Mouse (Mus musculus): ENCODE results near the gene Ubr2. TPM values are rescaled to one million over a fixed set of nuclear protein-coding genes. Genes with fewer than 3 reads are reported as not detected.
A peak's percentile ranks its signal among the peaks of the same experiment; 100 is the strongest.

Gene Ubr2
- total RNA-seq, 2 experiments from 2014 or later = 20.3 to 45.3 TPM

GRCm38 (mm10) chr17:46932961-46933360 lies 77.4 kb downstream of the Ubr2 start:
- no peak for ATAC-seq (replicated peaks; ENCODE audit: poor library complexity, severe bottlenecking)

- ATAC-seq (replicated peaks; ENCODE audit: poor library complexity, severe bottlenecking) = no peak
Measured at GRCm38 (mm10) chr17:46929897-46930296, 80.5 kb downstream of the Ubr2 start.

DNA sequence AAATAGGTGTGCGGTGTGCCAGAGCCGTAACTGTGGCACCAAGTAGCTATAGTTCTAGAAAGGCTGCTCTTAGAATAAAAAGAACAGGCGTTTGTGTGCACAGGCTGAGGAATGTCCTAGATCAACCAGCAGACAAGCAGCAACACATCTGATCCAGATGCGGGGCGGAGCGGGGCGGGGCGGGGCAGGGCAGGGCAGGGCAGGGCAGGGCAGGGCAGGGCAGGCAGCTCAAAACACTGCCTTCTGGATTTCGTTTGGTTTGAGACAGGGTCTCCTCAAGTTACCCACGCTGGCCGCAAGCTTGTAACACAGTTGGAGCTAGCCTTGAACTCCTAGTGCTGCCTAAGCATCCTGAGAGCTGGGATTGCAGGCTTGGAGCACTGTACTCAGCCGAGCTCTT lies 81.1 kb downstream of the Ubr2 start:
- no peak for ATAC-seq (replicated peaks; ENCODE audit: poor library complexity, severe bottlenecking)

- no peak for ATAC-seq (replicated peaks; ENCODE audit: poor library complexity, severe bottlenecking)
Measured at GRCm38 (mm10) chr17:46927781-46928180, 82.6 kb downstream of the Ubr2 start.

DNA sequence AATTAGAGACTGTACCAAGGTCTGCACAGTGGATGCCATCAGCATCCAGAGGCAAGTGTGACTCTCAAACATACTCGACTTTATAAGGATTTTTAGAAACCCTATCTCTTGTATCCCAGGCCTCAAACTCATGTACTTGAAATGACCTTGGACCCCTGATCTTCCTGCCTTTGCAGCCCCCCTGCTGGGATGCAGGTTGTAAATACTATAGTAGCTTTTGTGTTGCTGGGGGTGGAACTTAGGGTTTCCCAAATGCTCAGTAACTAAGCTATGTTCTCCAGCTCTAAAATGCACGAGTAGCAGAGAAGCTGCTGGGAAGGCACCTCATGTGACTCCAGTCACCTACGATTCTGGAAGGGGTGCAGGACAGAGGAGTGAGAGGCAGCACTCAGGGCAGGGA lies 83.4 kb downstream of the Ubr2 start:
- no peak for ATAC-seq (replicated peaks; ENCODE audit: poor library complexity, severe bottlenecking)

GRCm38 (mm10) chr17:46926192-46926591 lies 84.2 kb downstream of the Ubr2 start:
- ATAC-seq (replicated peaks; ENCODE audit: poor library complexity, severe bottlenecking) = no peak

DNA sequence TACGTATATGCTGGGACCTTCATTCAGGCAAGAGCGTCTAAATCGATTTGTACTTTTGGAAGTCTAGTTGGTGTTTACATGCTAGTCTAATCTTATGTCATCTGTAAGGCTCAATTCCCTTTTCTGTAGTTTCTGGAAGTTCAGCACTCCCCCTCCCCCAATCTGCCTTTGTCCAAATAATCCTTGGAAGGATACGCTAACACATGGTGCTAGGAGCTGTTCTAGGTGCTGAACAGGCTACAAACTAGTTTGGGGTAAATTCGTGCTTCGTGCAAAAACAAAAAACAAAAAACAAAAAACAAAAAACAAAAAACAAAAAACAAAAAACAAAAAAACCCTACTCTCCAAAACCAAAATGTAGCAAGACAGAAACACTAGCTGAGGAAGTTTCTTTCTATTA lies 89.5 kb downstream of the Ubr2 start:
- ATAC-seq (replicated peaks; ENCODE audit: poor library complexity, severe bottlenecking) = no peak

DNA sequence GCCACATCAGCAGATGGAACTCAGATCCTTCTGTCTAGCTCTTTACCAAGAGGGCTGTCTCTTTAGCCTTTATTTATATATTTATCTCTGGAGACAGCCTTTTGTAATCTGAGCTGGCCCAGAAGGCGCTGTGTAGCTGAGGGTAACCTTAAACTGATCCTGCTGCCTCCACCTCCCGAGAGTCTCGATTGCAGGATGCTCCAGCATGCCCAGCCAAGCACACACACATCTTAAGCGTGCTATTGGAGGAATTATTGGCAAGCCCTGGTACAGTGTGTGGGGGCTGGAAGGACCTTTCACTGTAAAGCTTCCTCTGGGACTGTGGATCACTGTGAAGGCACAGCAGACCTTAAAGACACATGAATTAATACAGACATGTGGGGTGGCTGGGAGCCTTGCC lies 91.4 kb downstream of the Ubr2 start:
- ATAC-seq (replicated peaks; ENCODE audit: poor library complexity, severe bottlenecking) = no peak

DNA sequence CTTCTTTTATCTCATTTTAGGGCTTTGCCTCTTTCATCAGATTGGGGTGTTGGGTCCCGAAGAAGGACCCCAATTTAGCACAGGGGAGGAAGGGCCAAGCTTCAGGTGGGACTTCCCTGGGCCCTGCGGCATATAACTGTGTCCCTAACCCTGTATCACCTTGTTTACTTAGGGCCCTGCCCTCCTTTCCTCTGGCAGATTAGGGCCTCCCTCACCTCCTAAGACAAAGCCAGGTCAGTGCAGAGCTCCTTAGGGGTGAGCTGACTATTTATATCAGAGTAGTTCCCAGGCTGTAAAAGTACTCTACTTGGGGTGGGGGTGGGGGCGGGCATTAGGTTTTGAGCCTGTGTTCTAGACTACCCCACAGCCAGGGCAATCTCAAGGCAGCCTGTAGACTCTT lies 95.2 kb downstream of the Ubr2 start:
- no peak for ATAC-seq (replicated peaks; ENCODE audit: poor library complexity, severe bottlenecking)

DNA sequence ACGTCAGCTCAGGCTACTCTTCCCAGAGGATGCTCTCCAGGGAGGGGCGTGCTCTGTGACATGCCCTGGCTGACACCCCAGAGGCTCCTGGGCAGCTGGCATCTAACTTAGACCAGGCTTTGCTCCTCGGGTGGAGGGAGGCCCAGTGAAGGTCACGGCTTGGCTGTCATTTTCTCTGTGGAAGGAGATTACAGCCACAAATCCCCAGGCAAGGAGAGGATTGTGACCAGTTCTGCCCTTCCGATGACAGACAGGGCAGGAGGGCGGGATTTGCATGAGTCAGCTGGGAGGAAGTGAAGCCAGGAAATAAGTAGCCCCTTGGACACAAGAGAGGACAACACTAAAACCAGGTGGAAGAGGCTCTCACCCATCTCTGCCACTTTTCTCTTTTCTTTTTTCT lies 98.0 kb downstream of the Ubr2 start:
- ATAC-seq (replicated peaks; ENCODE audit: poor library complexity, severe bottlenecking) = peak; percentile 44; the same call in 1 of the 2 replicates

DNA sequence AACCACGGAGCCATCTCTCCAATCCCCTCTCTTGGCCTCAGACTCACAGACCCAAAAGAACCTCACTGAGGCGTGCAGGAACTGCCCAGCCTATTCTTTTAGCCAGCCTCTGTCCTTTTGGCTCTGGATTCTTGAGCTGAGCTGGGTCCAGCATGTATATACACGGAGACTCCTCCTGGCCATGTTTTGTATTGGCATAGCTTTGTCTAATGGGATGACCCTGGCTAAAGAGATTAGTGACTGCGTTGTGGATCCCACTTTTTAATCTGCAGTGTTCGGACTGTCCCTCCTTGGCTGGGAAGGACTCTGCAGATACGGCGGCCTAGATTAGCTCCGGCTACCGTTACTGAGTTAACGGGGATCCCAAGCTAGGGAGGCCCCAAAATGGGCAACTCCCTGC lies 100.2 kb downstream of the Ubr2 start, which contains the start of gene Prph2:
TSS of gene Prph2 (plus strand) at position 274 of the 400 bp plus-strand sequence.
- ATAC-seq (replicated peaks; ENCODE audit: poor library complexity, severe bottlenecking) = no peak

- peak; percentile 95 for ATAC-seq (replicated peaks; ENCODE audit: poor library complexity, severe bottlenecking)
Measured at GRCm38 (mm10) chr17:46903876-46904490, 106.4 kb downstream of the Ubr2 start.

- ATAC-seq (replicated peaks; ENCODE audit: poor library complexity, severe bottlenecking) = no peak
Measured at GRCm38 (mm10) chr17:46900941-46901340, 109.4 kb downstream of the Ubr2 start.

GRCm38 (mm10) chr17:46897221-46897950 lies 113.0 kb downstream of the Ubr2 start:
- no peak for ATAC-seq (replicated peaks; ENCODE audit: poor library complexity, severe bottlenecking)

GRCm38 (mm10) chr17:46895426-46895825 lies 114.9 kb downstream of the Ubr2 start:
- no peak for ATAC-seq (replicated peaks; ENCODE audit: poor library complexity, severe bottlenecking)

- peak; percentile 13 for ATAC-seq (replicated peaks; ENCODE audit: poor library complexity, severe bottlenecking)
Measured at GRCm38 (mm10) chr17:46890843-46891594, 119.3 kb downstream of the Ubr2 start.

DNA sequence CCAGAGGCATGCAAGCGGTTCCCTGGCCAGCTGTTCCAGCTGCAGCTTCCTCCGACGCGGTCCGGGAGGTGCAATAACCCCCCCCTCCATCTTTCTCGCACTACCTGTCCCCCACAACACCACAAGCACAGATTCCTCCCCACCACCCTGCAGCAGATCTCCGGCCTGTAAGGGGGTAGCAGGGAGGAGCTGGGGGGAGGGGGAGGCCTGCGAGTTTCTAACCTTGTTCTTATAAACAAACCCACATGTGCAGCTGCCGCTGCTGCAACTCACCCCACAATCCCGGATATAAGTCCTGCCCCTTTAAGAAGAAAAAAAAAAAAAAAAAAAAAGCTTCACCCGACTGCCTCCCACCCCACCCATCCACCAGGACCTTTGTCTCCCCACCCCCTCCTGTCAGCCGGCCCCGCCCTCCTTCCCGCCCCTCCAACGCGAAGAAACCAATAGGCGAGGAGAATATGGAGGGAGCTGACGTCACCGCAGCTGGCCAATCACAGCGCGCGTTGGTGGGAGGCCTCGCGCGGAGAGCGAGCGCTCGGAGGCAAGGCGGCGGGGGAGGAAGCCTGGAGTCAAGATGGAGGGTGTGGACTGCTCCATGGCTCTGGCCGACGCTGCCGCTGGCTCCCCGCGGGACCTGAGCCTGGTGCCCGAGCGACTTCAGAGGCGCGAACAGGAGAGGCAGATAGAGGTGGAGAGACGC lies 120.1 kb downstream of the Ubr2 start, which contains the start of gene Tbcc:
TSS of gene Tbcc (plus strand) at position 569 of the 700 bp plus-strand sequence.
- peak; percentile 89 for ATAC-seq (replicated peaks; ENCODE audit: poor library complexity, severe bottlenecking)

GRCm38 (mm10) chr17:46889450-46890084 lies 120.8 kb downstream of the Ubr2 start:
- ATAC-seq (replicated peaks; ENCODE audit: poor library complexity, severe bottlenecking) = peak; percentile 61

DNA sequence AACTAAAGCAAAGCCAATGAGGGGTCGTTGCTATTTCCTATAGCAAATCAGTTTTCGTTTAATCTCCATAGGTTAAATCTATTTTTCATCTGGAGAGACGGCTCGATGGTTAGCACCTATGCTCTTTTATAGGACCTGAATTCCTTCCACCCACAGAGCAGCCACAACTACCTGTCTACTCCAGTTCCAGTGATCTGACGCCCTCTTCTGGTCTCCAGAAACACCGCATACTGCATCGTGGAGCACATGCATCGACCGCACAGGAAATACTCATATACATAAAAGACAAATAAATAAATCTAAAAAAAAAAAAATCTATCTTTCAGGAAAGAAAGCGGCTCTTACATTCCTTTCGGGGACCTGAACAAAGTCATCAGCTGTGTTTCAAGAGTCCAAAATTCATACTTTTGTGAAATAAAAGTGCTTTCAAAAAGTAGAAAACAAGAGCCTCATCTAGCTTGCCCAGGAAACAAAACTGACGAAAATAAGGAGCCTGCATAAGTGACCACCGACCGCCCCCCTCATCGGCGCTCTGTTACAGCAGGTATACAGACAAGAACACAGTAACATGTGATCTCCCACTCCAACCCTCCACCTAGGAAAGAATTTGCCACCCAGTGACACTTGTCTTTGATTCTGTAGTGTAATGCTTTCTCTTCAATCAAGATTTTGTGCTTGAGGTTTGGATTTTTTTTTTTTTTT lies 121.7 kb downstream of the Ubr2 start:
- ATAC-seq (replicated peaks; ENCODE audit: poor library complexity, severe bottlenecking) = no peak
